Mouse (Mus musculus): Measurements from ENCODE around the gene Dusp16.

DNA sequence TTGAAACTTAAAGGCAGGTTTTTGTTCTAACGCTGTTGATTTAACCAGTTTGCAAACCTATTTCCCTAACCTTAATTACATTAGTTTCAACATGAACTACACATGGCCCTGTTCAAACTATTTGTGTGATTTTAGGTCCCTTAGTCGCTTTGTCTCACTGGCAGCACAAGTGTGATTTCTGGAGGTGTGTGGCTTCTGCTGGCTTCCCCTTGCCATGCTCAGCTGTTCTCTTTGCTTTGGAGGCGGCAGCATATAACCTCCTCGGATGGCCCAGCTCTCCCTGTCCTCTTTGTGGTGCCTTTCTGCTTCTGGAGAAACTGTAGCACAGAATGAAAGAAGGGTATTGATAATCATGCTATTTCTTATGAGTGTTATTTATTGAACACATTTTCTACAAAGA, 114.9 kb downstream of the Dusp16 start:
- TF ChIP-seq CTCF (IDR thresholded peaks at IDR 0.05; ENCODE audit: borderline replicate concordance, extremely low read depth, insufficient read depth, insufficient read length) (no peak), POLR2A (IDR thresholded peaks at IDR 0.05; ENCODE audit: borderline replicate concordance, extremely low read depth, insufficient read depth, insufficient read length, poor library complexity, severe bottlenecking) (no peak)
